Mouse (Mus musculus): ENCODE measurements around the gene Gm3739. TPM values are rescaled to one million over a fixed set of nuclear protein-coding genes. Genes with fewer than 3 reads are reported as not detected.
"Not testable (repeated sequence)": the region's sequence is repeated elsewhere in the genome, so short reads cannot be mapped to it uniquely, and the experiment has no call there.

Gene Gm3739
- under 1 TPM; 0.47 to 0.91 (median 0.82) TPM for total RNA-seq (2022)

DNA sequence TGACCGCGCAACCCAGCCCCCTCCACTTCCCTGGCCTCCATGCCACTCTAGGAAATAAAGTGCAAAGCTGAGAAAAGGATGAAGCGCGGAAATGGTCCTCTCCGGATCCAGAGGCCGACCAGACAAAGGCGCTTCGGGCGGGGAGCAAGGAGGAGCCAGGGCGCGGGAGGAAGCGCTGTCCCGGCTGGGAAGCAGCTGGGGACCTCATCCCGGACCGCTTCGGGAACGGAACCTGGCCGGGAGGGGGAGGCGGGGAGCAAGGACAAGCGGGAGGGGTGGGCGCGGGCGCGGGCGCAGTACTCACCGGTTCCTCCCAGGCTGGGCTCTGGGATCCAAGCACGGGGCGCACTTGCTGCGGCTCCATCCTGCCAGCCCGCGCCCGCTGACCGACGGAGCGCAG, at the start of gene Gm3739:
Gm3739 (minus strand) TSS at position 389 of the 400 bp plus-strand sequence.
- peak in 1 of 2 experiments; percentile 1 for DNase-seq (ENCODE audit: low spot score in 2 of 2)

DNA sequence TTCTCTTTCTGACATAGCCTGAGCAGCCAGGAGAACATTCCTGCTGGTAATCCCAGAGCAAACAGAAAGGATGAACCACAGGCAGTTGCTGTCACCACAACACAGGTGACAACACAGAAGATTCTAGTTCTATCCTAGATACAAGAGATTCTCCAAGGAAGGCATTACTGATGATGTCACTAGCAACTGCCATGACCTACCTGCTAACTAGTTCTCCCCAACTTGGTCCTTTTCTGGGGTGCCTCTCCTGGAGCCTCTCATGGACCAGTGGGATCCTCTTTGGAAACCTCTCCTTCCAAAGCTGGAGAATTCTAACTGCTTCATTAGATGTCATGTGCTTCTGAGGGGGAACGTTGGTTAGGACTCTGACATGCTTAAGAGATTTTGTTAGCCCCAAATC, 17.4 kb upstream of the Gm3739 start, which contains the start of gene Gm5797:
Gm5797 (minus strand) TSS at position 101 of the 400 bp plus-strand sequence.
- not testable (repeated sequence) for DNase-seq (ENCODE audit: low spot score in 2 of 2)

DNA sequence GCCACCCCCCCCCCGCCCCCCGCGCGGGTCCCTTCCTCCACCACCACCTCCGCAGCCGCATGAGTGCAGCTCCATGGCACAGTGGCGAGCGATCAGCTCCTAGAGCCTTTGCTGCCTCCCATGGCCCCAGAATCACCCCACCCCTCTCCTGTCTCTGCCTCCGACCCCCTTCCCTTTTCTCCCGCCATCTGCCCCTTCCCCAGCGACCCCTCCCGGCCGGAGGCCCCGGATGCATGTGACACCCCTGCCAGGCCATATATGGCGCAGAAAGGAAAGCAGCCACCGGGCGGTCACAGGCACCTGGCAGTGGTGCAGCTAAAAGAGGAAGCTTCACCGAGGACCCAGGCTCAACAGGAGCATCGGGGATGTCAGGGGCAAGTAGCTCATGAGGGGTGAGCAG, 244 bp upstream of the Gm3739 start:
- DNase-seq (ENCODE audit: low spot score in 2 of 2), result peak in 1 of 2 experiments; percentile 2

DNA sequence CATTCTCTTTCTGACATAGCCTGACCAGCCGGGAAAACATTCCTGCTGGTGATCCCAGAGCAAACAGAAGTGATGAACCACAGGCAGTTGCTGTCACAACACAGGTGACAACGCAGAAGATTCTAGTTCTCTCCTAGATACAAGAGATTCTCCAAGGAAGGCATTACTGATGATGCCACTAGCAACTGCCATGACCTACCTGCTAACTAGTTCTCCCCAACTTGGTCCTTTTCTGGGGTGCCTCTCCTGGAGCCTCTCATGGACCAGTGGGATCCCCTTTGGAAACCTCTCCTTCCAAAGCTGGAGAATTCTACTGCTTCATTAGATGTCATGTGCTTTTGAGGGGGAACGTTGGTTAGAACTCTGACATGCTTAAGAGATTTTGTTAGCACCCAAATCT, 50.2 kb downstream of the Gm3739 start, which contains the start of gene Gm3727:
Gm3727 (minus strand) TSS at position 101 of the 400 bp plus-strand sequence.
- not testable (repeated sequence) for DNase-seq (ENCODE audit: low spot score in 2 of 2)

Other genes starting within 250 kb of the Gm3739 start
- 1 to 10 TPM; 1.2 to 5.0 (median 2.3) TPM for gene Gm3696, start 214.4 kb downstream of the Gm3739 start, total RNA-seq (2022)
- gene Gm6676, start 189.6 kb downstream of the Gm3739 start, total RNA-seq (2022), result not detected
- gene Gm3512, start 140.5 kb downstream of the Gm3739 start, total RNA-seq (2022), result 1 to 10 TPM; 1.5 to 2.1 (median 1.8) TPM
- not detected for gene Gm16434, start 120.5 kb downstream of the Gm3739 start, total RNA-seq (2022)
- gene Gm3727, start 50.3 kb downstream of the Gm3739 start, total RNA-seq (2022), result not detected
- gene Gm5797, start 17.3 kb upstream of the Gm3739 start, total RNA-seq (2022), result not detected
- gene Gm8374, start 50.1 kb upstream of the Gm3739 start, total RNA-seq (2022), result not detected
- gene Gm3755, start 135.9 kb upstream of the Gm3739 start, total RNA-seq (2022), result not detected
- not detected for gene Gm3752, start 168.7 kb upstream of the Gm3739 start, total RNA-seq (2022)

Measured in layer of hippocampus, adult 8-10 months (tissue).